Mouse (Mus musculus) neural tube, embryonic 11.5 days (tissue): ENCODE data around the gene Ptk7. TPM values are rescaled to one million over a fixed set of nuclear protein-coding genes. Genes with fewer than 3 reads are reported as not detected.

ENCODE experiments used
- ATAC-seq: fragments of 200-750 bp; cut with Nextera tagmentation; 2 replicates; pipeline ENCODE4 v1.8.0; 2017; ENCODE audit warnings: moderate number of reproducible peaks, mild to moderate bottlenecking, moderate TSS enrichment, moderate library complexity; ENCODE audit not compliant: insufficient read depth, low FRiP score, low TSS enrichment
- DNase-seq: peaks from one replicate; pipeline ENCODE4 v3.0.0-alpha.2; 2015; ENCODE audit warnings: low spot score
- H3K27ac ChIP-seq: fragments of 300-500 bp; sonication (generic); 2 replicates; pipeline ENCODE4 v1.5.1; 2014; ENCODE audit warnings: low read depth, mild to moderate bottlenecking, low read length
- H3K27me3 ChIP-seq: fragments of 300-500 bp; sonication (generic); 2 replicates; pipeline ENCODE4 v1.6.1; 2014; ENCODE audit warnings: mild to moderate bottlenecking, low read length, mixed read lengths; ENCODE audit not compliant: control insufficient read depth, insufficient read depth
- H3K36me3 ChIP-seq: fragments of 300-500 bp; sonication (generic); 2 replicates; pipeline ENCODE4 v1.6.1; 2014; ENCODE audit warnings: mild to moderate bottlenecking, low read length, moderate library complexity, mixed read lengths; ENCODE audit not compliant: control insufficient read depth, insufficient read depth
- H3K4me1 ChIP-seq: fragments of 300-500 bp; sonication (generic); 2 replicates; pipeline ENCODE4 v1.6.1; 2014; ENCODE audit warnings: low read length, mixed read lengths; ENCODE audit not compliant: control insufficient read depth, insufficient read depth
- H3K4me2 ChIP-seq: fragments of 300-500 bp; sonication (generic); 2 replicates; pipeline ENCODE4 v1.6.1; 2014; ENCODE audit warnings: low read depth, mild to moderate bottlenecking, moderate library complexity
- H3K4me3 ChIP-seq: fragments of 300-500 bp; sonication (generic); 2 replicates; pipeline ENCODE4 v1.5.1; 2014; ENCODE audit warnings: low read depth, low read length
- H3K9ac ChIP-seq: fragments of 300-500 bp; sonication (generic); 2 replicates; pipeline ENCODE4 v1.6.1; 2014; ENCODE audit warnings: mild to moderate bottlenecking, low read length
- H3K9me3 ChIP-seq: fragments of 300-500 bp; sonication (generic); 2 replicates; pipeline ENCODE4 v1.6.1; 2016; ENCODE audit warnings: low read length; ENCODE audit not compliant: control insufficient read depth
- WGBS: fragments of 180-500 bp; shearing (Covaris S2); extraction: QIAGEN DNeasy Blood & Tissue Kit; methylation state at CpG from one replicate; pipeline ENCODE4 v1.1.7; 2014; 5-methylcytosine and 5-hydroxymethylcytosine counted together
- polyA plus RNA-seq: library from polyadenylated mRNA; unstranded; fragments of >200 nt; fragmentation: Nextera tagmentation; extraction: Ambion mirVana; gene quantifications from 2 replicates; pipeline ENCODE4 v1.2.1, GENCODE M21; 2014

Gene Ptk7
- polyA plus RNA-seq, 1 experiment from 2014 or later = 32.9 TPM

GRCm38 (mm10) chr17:46548741-46549140, 80.6 kb downstream of the Ptk7 start:
- ATAC-seq (no peak), DNase-seq (no peak)
- WGBS = 52% methylated on average over 10 of the region's 11 CpGs
- Histone ChIP-seq H3K27ac (no peak overlapping the region), H3K36me3 (peaks cover 2% of the 10 kb centered on the region), H3K4me3 (no peak overlapping the region), H3K4me1 (peaks cover 29% of the 10 kb centered on the region), H3K9ac (no peak overlapping the region), H3K27me3 (no peaks in the 10 kb centered on the region), H3K9me3 (no peaks in the 10 kb centered on the region), H3K4me2 (no peak overlapping the region)

- H3K4me1 ChIP-seq = peaks cover 21% of the 10 kb centered on the region
- no peaks in the 10 kb centered on the region for H3K9me3 ChIP-seq
- H3K27ac ChIP-seq = no peak overlapping the region
- DNase-seq (no peak), ATAC-seq (no peak)
- no peak overlapping the region for H3K9ac ChIP-seq
- H3K36me3 ChIP-seq = peaks cover 2% of the 10 kb centered on the region
- no peaks in the 10 kb centered on the region for H3K27me3 ChIP-seq
- H3K4me3 ChIP-seq = no peak overlapping the region
- H3K4me2 ChIP-seq = no peak overlapping the region
- 11% methylated on average over 3 of the region's 3 CpGs for WGBS
These were observed 81.4 kb downstream of the Ptk7 start for GRCm38 (mm10) chr17:46547923-46548322.

GRCm38 (mm10) chr17:46546995-46547394, 82.3 kb downstream of the Ptk7 start:
- Histone ChIP-seq H3K36me3 (peaks cover 2% of the 10 kb centered on the region), H3K9ac (no peak overlapping the region), H3K4me2 (peak overlapping the region; percentile 7; the same call in 1 of the 2 replicates), H3K27me3 (no peaks in the 10 kb centered on the region), H3K4me3 (peak overlapping the region; percentile 49; the same call in 1 of the 2 replicates), H3K27ac (no peak overlapping the region), H3K9me3 (no peaks in the 10 kb centered on the region), H3K4me1 (peaks cover 15% of the 10 kb centered on the region)
- whole genome bisulfite sequencing = 6% methylated on average over 8 of the region's 8 CpGs
- DNase-seq (no peak), ATAC-seq (no peak)

GRCm38 (mm10) chr17:46546591-46546990, 82.7 kb downstream of the Ptk7 start:
- Histone ChIP-seq H3K9ac (peak overlapping the region; percentile 80), H3K9me3 (no peaks in the 10 kb centered on the region), H3K36me3 (peaks cover 2% of the 10 kb centered on the region), H3K27me3 (no peaks in the 10 kb centered on the region), H3K27ac (no peak overlapping the region), H3K4me2 (peak overlapping the region; percentile 72), H3K4me3 (peak overlapping the region; percentile 49), H3K4me1 (peaks cover 15% of the 10 kb centered on the region)
- ATAC-seq (no peak), DNase-seq (no peak)
- 7% methylated on average over 7 of the region's 7 CpGs for WGBS

GRCm38 (mm10) chr17:46545813-46546564, 83.3 kb downstream of the Ptk7 start, which contains the start of gene Cul9:
Gene Cul9, minus strand, starts transcription at chr17:46546388.
- DNase-seq (peak; percentile 82), ATAC-seq (peak; percentile 79; the same call in 1 of the 2 replicates)
- H3K4me3 ChIP-seq = peak within 1 kb of the TSS; percentile 49
- peak within 1 kb of the TSS; percentile 80 for H3K9ac ChIP-seq
- peak within 1 kb of the TSS; percentile 72 for H3K4me2 ChIP-seq
- no peaks in the 10 kb centered on the region for H3K27me3 ChIP-seq
- H3K9me3 ChIP-seq = no peaks in the 10 kb centered on the region
- H3K4me1 ChIP-seq = peaks cover 15% of the 10 kb centered on the region
- WGBS = 1% methylated on average over 49 of the region's 49 CpGs
- no peak within 1 kb of the TSS for H3K27ac ChIP-seq
- peaks cover 2% of the 10 kb centered on the region; the same call in 1 of the 2 replicates for H3K36me3 ChIP-seq

- Histone ChIP-seq H3K4me1 (peaks cover 15% of the 10 kb centered on the region), H3K36me3 (0 out of 2 replicates have a peak, but pooled peaks cover 2% of the 10 kb centered on the region), H3K4me3 (no peak overlapping the region), H3K9ac (no peak overlapping the region), H3K27ac (no peak overlapping the region), H3K9me3 (no peaks in the 10 kb centered on the region), H3K27me3 (no peaks in the 10 kb centered on the region), H3K4me2 (no peak overlapping the region)
- ATAC-seq = no peak
- 93% methylated on average over 12 of the region's 12 CpGs for WGBS
- DNase-seq = no peak
These were observed 85.6 kb downstream of the Ptk7 start for GRCm38 (mm10) chr17:46543661-46544060.

- 42% methylated on average over 12 of the region's 12 CpGs for WGBS
- no peak overlapping the region for H3K4me3 ChIP-seq
These were observed 103.6 kb downstream of the Ptk7 start for GRCm38 (mm10) chr17:46525579-46526307.

GRCm38 (mm10) chr17:46525065-46525464, 104.2 kb downstream of the Ptk7 start:
- 81% methylated on average over 10 of the region's 10 CpGs for WGBS
- no peak for ATAC-seq
- H3K4me1 ChIP-seq = no peaks in the 10 kb centered on the region

More at GRCm38 (mm10) chr17:46525579-46526307, 103.6 kb downstream of the Ptk7 start:
- H3K36me3 ChIP-seq = no peaks in the 10 kb centered on the region
- H3K9me3 ChIP-seq = no peaks in the 10 kb centered on the region
- no peak for ATAC-seq
- peak; percentile 82 for DNase-seq
- no peak overlapping the region for H3K9ac ChIP-seq
- H3K4me1 ChIP-seq = no peaks in the 10 kb centered on the region
- H3K4me2 ChIP-seq = no peak overlapping the region
- no peak overlapping the region for H3K27ac ChIP-seq
- H3K27me3 ChIP-seq = 0 out of 2 replicates have a peak, but pooled peaks cover 2% of the 10 kb centered on the region

More at GRCm38 (mm10) chr17:46525065-46525464, 104.2 kb downstream of the Ptk7 start:
- H3K9ac ChIP-seq = no peak overlapping the region
- DNase-seq = no peak
- no peak overlapping the region for H3K4me2 ChIP-seq
- H3K9me3 ChIP-seq = no peaks in the 10 kb centered on the region
- no peaks in the 10 kb centered on the region for H3K36me3 ChIP-seq
- no peak overlapping the region for H3K27ac ChIP-seq
- peaks cover 4% of the 10 kb centered on the region; the same call in 1 of the 2 replicates for H3K27me3 ChIP-seq
- H3K4me3 ChIP-seq = no peak overlapping the region
